Mouse (Mus musculus): ENCODE measurements around the gene Gm6904.
"Not testable (repeated sequence)": the region's sequence is repeated elsewhere in the genome, so short reads cannot be mapped to it uniquely, and the experiment has no call there.

The Gm6904 gene

DNA sequence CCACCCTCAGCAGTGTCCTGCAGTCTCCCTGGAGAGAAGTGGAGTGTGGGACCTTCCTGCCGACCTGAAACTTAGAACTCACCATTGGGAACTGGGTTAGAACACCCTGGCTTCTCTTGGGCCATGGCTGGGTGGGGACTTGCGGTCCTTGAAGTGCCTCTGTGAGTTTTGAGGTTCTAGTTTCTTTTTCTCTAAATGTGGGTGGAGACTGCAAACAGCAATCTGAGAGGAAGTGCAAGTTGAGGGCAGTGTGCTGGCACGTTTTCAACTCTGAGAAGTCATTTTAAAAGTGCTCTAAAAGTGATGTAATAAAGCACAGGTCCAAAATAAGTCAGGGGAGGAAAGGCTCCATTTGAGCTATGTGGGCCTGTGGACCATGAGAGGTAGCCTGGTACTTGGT lies at the start of gene Gm6904:
TSS of gene Gm6904 (minus strand) at position 161 of the 400 bp plus-strand sequence.
- DNase-seq (ENCODE audit: low read depth, low spot score) = peak; percentile 1

DNA sequence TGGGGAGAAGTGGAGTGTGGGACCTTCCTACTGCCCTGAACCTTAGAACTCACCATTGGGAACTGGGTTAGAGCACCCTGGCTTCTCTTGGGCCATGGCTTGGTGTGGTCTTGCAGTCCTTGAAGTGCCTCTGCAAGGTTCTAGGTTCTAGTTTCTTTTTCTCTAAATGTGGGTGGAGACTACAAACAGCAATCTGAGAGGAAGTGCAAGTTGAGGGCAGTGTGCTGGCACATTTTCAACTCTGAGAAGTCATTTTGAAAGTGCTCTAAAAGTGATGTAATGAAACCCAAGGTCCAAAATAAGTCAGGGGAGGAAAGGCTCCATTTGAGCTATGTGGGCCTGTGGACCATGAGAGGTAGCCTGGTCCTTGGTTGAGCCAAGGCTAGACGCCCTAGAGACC lies 37.4 kb upstream of the Gm6904 start, which contains the start of gene Phf11a:
TSS of gene Phf11a (minus strand) at position 132 of the 400 bp plus-strand sequence.
- not testable (repeated sequence) for DNase-seq (ENCODE audit: low read depth, low spot score)

DNA sequence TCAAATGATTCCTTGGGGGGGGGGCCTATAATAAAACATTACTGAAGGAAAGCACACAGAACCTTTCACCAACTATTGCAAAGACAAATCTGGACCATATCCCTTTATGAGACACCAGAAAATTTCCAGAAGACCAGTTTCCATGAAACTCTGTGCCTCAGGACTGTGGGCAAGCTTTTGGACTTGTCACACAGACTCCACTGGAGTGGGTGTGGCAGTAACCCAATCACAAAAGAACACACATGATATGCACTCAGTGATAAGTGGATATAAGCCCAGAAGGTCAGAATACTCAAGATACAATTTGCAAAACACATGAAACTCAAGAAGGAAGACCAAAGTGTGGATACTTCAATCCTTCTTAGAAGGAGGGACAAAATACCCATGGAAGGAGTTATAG lies 31.8 kb upstream of the Gm6904 start:
- not testable (repeated sequence) for DNase-seq (ENCODE audit: low read depth, low spot score)

DNA sequence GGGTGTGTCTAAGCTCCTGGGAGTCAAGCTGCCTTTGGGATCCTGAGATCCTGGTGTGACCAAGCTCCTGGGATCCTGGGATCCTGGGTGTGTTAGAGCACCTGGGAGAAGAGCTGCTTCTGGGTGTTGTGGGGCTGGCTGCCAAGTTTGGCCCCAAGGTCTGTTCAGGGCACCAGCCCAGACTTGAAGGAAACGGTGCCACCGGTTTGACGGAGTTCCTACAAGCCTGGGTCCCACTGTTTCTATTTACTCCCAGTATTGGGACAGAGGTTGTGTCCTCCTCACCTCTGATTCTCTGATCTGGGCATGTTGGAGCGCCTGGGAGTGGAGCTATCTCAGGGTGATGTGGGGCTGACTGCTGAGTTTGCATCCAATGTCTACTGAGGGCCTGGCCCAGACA lies 14.9 kb upstream of the Gm6904 start:
- not testable (repeated sequence) for DNase-seq (ENCODE audit: low read depth, low spot score)

DNA sequence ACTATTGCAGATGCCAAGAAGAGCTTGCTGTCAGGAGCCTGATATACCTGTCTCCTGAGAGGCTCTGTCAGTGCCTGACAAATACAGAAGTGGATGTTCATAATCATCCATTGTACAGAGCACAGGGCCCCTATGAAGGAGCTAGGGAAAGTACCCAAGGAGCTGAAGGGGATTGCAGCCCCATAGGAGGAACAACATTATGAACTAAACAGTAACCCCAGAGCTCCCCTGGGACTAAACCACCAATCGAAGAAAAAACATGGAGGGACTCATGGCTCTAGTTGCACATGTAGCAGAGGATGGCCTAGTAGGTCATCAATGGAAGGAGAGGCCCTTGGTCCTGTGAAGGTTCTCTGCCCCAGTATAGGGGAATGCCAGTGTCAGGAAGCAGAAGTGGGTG lies 4.2 kb downstream of the Gm6904 start:
- not testable (repeated sequence) for DNase-seq (ENCODE audit: low read depth, low spot score)

DNA sequence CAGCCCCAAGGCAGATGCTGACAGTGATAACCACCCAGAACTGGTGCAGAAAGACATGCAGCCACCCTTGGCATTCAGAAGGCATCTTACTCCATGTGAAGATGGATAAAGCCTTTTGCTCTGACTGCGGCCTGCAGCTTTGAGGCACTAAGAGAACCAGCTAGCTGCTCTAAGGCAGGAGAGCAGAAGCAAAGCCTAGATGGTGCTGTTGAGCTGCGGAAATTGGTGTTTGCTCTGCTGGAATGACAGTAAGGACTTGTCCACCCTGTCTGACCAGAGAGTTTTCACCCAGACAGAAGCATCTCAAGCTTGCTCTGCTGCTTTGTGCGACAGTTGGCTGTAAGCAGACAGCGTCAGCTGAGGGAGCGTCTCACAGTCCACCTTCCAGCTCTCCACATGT lies 9.7 kb downstream of the Gm6904 start:
- peak; percentile 80 for DNase-seq (ENCODE audit: low read depth, low spot score)

DNA sequence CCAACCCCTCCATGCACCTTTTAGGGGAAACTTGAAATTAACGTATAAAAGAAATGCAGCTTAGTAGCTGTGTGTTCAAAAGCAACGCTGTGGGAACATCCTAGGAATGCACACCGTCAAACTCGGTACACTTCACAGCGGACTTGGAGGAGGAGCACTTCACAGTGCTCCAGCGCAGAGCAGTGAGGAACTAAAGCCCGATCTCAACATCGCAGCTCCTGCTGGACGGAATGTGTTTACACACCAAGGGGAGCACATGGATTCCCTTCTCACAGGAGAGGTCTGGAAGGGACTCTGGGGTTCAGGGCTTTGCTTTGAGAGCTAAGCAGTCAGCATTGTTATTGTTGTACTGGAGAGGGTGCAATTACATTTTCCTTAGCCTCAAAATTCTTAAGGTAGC lies 26.4 kb downstream of the Gm6904 start:
- no peak for DNase-seq (ENCODE audit: low read depth, low spot score)

DNA sequence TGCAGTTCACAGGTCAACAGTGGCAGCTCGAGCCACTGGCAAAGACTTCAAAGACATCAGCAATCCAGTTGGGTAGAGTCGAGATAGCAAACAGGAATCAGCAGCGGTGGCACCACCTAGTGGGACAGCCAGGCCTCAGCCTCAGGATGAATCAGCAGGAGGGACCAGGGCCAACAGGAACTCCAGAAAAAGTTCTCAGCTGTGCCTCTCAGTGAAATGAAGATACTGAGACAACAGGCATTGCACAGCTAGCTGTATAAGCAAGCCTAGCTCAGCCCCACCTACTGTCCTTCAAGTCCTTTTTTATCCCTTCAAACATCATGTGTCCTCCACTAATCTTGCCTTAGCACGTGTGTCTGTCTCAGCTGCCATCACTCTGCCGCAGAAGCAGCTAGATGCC lies 28.0 kb downstream of the Gm6904 start:
- peak; percentile 78 for DNase-seq (ENCODE audit: low read depth, low spot score)

DNA sequence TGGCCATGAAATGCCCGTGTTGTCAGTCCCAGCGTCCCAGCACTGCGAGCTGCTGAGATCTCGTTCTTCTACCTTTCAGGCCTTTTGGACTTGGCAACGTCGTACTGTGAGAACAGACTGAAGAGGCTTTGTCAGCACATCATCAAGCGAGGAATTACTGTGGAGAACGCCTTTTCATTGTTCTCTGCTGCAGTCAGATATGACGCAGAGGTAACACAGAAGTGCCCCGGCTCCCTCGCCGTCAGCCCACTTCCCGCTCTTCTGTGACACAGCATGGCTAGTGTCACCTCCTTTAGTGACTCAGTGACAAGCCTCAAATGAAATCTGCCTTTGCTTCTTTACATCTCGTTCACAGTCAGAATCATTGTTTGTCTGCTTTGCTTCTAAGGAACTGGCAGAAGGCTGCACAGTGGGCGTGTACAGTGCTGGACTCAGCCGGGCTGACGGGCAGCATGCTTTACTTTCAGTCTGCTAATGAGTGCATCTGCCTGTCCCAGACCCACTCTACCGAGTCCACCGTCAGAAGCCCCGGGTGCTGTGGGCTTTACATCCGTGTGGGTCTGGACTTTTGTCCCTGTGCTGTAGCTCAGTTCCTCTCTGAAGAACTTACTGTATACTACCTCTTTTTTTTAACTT lies 29.6 kb downstream of the Gm6904 start:
- DNase-seq (ENCODE audit: low read depth, low spot score) = peak; percentile 60

DNA sequence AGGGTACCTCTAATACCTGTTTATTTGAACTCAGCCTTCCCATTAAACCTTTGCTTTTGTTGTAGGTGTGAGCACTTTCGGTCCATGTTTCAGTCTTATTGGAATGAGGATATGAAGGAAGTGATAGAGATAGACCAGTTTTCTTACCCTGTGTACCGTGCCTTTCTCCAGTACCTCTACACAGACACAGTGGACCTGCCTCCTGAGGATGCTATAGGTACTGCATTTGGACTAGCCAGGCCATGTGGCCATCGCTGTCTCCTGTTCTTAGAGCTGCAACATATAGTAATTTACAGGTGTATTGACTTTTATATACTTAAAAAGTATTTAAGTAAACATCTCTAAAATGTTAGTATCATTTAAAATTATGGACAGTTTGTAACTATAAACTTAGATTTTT lies 30.2 kb downstream of the Gm6904 start:
- DNase-seq (ENCODE audit: low read depth, low spot score) = no peak

DNA sequence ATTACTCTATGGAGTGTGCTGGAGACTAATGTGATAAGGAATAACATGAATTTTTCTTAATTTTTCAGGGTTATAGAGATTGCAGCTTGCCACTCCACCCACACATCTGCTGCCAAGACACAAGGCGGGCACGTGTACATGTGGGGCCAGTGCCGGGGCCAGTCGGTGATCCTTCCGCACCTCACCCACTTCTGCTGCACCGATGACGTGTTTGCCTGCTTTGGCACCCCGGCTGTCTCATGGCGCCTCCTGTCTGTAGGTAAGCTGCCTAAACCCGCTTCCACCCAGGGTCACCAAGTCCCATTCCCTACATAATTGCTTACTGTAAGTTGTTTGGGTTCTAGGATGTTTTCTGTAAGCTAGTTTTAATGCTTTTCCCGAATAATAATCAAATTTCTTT lies 33.8 kb downstream of the Gm6904 start:
- peak; percentile 12 for DNase-seq (ENCODE audit: low read depth, low spot score)

DNA sequence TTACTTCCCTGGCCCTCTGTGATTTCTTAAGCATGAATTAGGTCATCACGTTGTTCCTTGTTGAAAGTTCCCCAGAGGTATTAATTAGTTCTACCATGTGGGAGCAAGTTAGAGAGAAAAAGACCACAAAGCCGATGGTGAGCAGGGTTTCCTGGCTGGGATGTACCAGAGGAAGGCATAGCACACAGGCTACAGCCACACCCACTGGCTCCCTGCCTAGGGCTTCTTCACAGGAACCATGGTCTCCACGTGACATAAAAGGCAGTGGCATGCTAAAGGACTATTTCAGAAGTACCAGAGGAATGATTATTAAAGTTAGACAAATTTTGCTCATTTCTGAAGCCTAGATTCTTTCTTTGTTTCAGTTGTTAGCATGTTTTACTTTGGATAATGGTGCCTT lies 40.8 kb downstream of the Gm6904 start:
- no peak for DNase-seq (ENCODE audit: low read depth, low spot score)

DNA sequence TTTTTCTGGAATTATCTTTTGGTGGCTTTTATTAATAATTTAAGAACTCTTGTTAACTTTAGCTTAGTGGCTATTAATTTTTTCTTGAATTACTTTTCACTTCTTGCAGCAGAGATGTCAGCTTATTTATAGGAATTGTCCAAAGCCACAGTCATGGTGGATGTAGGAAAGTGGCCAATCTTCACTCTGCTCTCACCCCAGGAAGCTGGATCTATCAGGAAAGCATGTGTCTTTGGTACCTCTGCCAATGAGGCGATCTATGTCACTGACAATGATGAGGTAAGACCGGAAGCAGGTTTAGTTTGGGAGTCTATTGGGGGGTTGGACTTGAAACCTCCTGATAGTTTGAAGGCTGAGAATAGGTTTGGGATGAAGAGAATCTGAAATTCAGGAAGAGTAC lies 50.2 kb downstream of the Gm6904 start:
- peak; percentile 61 for DNase-seq (ENCODE audit: low read depth, low spot score)

DNA sequence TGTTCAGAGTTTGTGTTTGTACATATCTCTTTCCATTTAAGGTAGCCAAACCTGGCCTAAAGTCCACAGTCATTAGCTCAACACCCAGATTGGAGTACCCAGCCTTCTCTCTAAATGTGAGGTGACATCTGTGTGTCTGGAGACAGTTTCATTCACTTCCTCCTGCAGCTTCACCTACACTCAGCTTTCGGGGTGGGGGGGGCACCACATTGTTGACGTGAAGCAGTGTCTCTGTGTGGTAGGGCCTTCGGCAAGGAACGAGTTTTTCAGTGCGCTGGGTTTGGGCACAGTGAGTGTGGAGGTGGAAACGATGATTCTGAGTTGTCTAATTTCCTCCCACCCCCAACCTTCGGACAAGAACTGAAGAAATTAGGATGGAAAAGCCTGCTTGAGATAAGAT lies 51.0 kb downstream of the Gm6904 start:
- no peak for DNase-seq (ENCODE audit: low read depth, low spot score)

DNA sequence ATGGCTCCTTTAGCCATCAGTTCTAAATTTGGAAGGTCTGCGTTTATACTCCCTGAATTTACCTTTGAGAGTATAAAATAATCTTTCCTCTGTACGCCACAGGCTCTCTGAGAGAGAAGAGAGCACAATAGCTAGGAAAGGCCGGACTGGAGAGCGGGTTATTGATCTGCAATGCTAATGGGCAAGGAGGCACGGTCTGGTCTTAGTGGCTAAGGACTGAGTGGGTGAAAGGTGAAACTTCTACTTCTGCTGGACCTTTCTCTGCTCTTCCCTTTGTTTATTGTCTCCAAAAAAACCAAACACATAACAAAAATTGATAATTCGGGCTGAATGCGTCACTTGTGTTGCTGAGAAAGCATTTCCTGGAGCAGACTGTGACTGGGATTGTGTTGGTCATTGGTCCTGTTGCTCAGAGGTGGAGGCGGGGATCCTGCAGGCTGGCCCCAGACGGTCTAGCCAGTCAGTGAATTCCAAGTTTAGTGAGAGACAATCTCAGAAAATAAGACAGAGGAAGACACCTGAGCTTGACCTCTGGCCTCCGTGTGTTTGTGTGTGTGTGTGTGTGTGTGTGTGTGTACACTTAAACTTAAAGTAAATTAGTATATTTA lies 53.9 kb downstream of the Gm6904 start:
- no peak for DNase-seq (ENCODE audit: low read depth, low spot score)

DNA sequence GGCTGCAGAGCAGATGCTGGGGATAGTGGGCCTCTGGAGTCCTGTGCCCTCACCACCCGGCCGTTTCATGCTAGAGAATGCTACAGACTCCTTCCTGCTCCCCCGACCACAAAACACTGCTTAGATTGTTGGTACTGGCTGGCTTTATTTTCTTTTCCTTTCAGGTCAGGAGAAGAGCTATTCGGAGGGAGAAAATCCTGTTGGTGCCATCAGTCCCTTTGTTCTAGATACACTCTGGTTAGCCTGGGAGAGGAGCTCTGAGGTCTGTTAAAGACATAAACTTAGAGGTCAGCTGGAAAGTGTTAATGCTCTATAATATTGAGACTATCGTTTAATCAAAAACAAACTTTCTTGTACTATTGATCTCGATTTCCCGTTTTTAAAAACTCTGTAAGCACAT lies 54.6 kb downstream of the Gm6904 start:
- no peak for DNase-seq (ENCODE audit: low read depth, low spot score)

DNA sequence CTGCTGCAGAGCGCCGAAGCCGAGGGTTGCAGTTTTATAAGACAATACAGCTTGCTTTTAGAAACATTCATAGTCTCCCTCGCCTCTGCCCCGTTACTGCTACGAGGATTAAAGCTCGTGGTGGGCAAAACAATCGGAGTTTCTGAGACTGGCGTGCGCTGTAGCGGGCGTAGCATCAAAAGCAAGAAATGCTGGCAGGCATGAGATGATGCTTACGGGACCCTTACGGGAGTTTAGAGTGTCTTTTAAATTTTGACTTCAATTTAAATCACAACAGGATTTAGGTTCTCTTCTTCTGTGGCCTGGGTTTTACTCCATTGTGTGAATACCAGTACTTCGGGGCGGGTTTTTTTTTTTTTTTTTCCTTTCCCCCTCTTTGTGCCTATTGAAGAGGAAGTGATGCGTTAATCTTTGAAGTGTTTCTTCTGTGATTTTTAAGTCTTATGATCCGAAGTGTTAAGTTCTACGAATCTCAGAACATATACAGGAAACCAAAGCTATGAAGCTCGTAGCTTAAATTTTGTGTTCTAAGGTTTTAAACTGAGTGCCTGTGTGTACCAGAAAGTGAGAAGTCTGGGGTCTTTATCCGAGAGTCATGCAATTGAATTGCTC lies 58.3 kb downstream of the Gm6904 start:
- no peak for DNase-seq (ENCODE audit: low read depth, low spot score)

DNA sequence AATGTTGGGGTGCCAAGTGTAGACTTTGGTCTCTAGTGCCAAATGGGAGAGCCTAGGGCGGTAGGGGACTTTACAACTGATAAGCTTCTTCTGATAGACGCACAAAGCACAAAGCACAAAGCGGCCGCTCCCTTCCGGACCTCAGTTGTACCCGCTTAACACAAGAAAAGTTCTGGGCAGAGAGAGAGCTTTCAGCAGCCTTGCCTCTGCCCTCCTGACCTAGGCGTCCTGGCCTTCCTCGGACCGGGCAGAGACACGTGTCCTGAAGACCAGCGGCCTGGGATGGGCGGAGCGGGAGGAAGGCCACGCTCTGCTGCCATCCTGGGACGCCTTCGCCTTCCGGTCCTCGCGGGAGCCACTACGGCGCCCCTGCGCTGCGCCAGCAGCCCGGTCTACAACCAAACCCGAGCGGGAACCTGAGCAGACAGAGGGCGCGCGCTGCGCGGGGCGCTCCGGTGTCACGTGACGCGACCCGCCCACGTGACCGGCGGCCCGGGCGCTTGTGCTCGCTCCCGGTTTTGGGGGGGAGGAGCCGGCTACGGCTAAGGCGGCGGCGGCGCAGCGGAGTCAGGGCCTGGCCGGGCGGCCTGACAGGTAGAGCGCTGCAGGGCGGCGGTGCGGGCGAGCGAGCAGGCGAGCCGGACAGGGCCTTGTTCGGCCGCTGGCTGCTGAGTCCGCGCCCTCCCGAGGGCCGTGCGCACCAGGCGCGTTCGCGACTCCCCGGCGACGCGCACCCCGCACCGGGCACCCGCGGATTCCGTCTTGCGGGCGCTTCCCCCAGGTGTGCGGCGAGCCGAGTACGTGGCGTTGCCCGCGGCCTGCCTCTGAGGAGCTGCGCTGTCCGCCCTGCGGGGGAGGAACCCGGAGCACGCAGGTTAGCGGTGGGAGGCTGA lies 59.1 kb downstream of the Gm6904 start, which contains the start of gene Rcbtb1:
TSS of gene Rcbtb1 (plus strand) at position 499 of the 893 bp plus-strand sequence.
- peak; percentile 97 for DNase-seq (ENCODE audit: low read depth, low spot score)
